Mouse (Mus musculus) ES-E14 (cell line): ENCODE measurements around the gene Snx7. TPM values are rescaled to one million over a fixed set of nuclear protein-coding genes. Genes with fewer than 3 reads are reported as not detected.

Experiments used
- DNase-seq: peaks from one replicate; pipeline ENCODE4 v3.0.0-alpha.2; 2013; ENCODE audit warnings: low read depth, low spot score
- H3K27ac ChIP-seq: 2 replicates; pipeline ENCODE4 v1.5.1; 2012; ENCODE audit warnings: low read depth, mild to moderate bottlenecking, low read length, moderate library complexity, mixed read lengths; ENCODE audit not compliant: poor library complexity, insufficient read depth, severe bottlenecking
- H3K36me3 ChIP-seq: 2 replicates; pipeline ENCODE4 v1.6.1; 2012; ENCODE audit warnings: mild to moderate bottlenecking, low read length, moderate library complexity, mixed read lengths; ENCODE audit not compliant: control insufficient read depth, poor library complexity, insufficient read depth, severe bottlenecking
- H3K4me1 ChIP-seq, 2 experiments: fragments of 150-350 bp in 1 of 2; sonication (generic) in 1 of 2; 2 replicates each; pipeline ENCODE4 v1.6.1; 2012; ENCODE audit warnings: low read length in 2 of 2, mild to moderate bottlenecking in 1 of 2, mixed read lengths in 1 of 2; ENCODE audit not compliant: control insufficient read depth in 2 of 2, insufficient read depth in 2 of 2, poor library complexity in 1 of 2
- H3K4me3 ChIP-seq, 2 experiments: fragments of 150-350 bp in 1 of 2; sonication (generic) in 1 of 2; 2 replicates each; pipeline ENCODE4 v1.5.1; 2012; ENCODE audit warnings: low read length in 2 of 2, low read depth in 1 of 2, mild to moderate bottlenecking in 1 of 2, mixed read lengths in 1 of 2; ENCODE audit not compliant: insufficient read depth in 1 of 2, poor library complexity in 1 of 2, severe bottlenecking in 1 of 2
- H3K9ac ChIP-seq: 2 replicates; pipeline ENCODE4 v1.6.1; 2012; ENCODE audit warnings: low read depth, mild to moderate bottlenecking, low read length, mixed read lengths; ENCODE audit not compliant: poor library complexity, insufficient read depth, severe bottlenecking
- H3K9me3 ChIP-seq: fragments of 150-350 bp; sonication (generic); 2 replicates; pipeline ENCODE4 v1.6.1; 2012; ENCODE audit warnings: low read depth, mild to moderate bottlenecking, low read length; ENCODE audit not compliant: control insufficient read depth, insufficient read depth
- CHD2 ChIP-seq: IDR thresholded peaks from 2 replicates; pipeline ENCODE4 v1.6.1; 2014; ENCODE audit warnings: mild to moderate bottlenecking, low read depth, low read length, inconsistent platforms
- HCFC1 ChIP-seq: IDR thresholded peaks from 2 replicates; pipeline ENCODE4 v1.6.1; 2012; ENCODE audit warnings: low read length, inconsistent platforms, borderline replicate concordance; ENCODE audit not compliant: insufficient read depth
- MAFK ChIP-seq: IDR thresholded peaks from 2 replicates; pipeline ENCODE4 v1.6.1; 2014; ENCODE audit warnings: mild to moderate bottlenecking, low read depth, low read length, inconsistent platforms; ENCODE audit not compliant: insufficient read depth
- ZC3H11A ChIP-seq: IDR thresholded peaks from 2 replicates; pipeline ENCODE4 v1.6.1; 2012; ENCODE audit warnings: low read depth, mild to moderate bottlenecking, inconsistent platforms, low read length, borderline replicate concordance
- ZNF384 ChIP-seq: IDR thresholded peaks from 2 replicates; pipeline ENCODE4 v1.6.1; 2012; ENCODE audit warnings: low read depth, low read length, inconsistent platforms
- in situ Hi-C, 2 experiments: fragments of 600-800 bp; cut with MboI; formaldehyde crosslinking; loops; one replicate each; pipeline ENCODE4 v1.15.1; 2025; ENCODE audit warnings: low sequenced_read_pairs in 2 of 2, inconsistent platforms in 1 of 2; ENCODE audit not compliant: unreplicated experiment in 2 of 2
- total RNA-seq: library from RNA; depleted of rRNA; stranded (reverse); fragments of 300-350 nt; gene quantifications from 2 replicates; pipeline ENCODE4 v1.2.3, GENCODE M21; 2012

Snx7 gene
- total RNA-seq, 1 experiment, result 12.8 TPM

DNA sequence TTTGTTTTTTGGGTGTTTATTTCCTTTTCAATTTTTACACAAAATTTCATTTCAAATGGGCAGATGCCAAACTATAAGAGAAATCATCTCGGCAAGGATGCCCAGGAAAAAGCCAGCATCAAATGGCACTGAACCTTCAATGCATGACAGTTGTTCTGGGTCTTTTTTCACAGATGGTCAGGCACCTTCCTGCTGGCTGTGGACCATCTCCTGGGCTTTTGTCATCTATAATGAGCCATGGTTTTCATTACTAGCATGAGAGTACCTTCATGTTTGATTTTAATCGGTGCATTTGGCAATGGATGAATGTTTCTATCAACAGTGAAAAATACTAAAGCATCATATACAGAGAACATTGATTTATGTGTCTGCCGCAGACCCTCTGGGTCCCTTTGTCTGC, 119.5 kb downstream of the Snx7 start:
- Histone ChIP-seq H3K4me3 (no peak overlapping the region), H3K9me3 (no peaks in the 10 kb centered on the region), H3K36me3 (no peaks in the 10 kb centered on the region), H3K4me1 (no peaks in the 10 kb centered on the region), H3K27ac (no peak overlapping the region), H3K9ac (no peak overlapping the region)
- no peak for TF ChIP-seq MAFK
- no peak for TF ChIP-seq ZC3H11A
- no peak for TF ChIP-seq CHD2
- in situ Hi-C loops, result no loop called here
- no peak for DNase-seq

DNA sequence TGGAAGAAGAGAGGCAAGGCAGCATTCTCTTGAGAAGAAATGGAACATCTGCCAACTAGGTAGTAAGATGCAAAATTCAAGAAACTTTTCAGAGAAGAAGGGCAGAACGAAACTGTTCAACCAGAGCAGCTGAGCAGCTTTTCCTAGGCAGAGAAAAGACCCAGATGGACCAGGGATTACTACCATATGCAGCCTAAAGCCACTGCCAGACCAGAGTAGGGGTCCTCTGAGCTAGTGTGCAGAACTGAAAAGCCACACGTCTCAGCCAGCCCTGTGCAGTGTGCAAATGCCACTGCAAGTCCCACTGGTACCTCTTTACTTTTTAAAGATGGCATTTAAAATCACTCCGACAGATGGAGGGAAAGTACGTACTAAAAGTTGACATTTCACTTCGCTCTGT, 129.0 kb downstream of the Snx7 start:
- TF ChIP-seq CHD2 (no peak), ZNF384 (no peak), MAFK (no peak), HCFC1 (no peak), ZC3H11A (no peak)
- DNase-seq, result no peak
- H3K9ac ChIP-seq, result no peak overlapping the region
- no peak overlapping the region for H3K27ac ChIP-seq
- in situ Hi-C loops, result no loop called here
- H3K36me3 ChIP-seq, result no peaks in the 10 kb centered on the region
- H3K9me3 ChIP-seq, result no peaks in the 10 kb centered on the region
- no peak overlapping the region for H3K4me3 ChIP-seq
- no peaks in the 10 kb centered on the region for H3K4me1 ChIP-seq

DNA sequence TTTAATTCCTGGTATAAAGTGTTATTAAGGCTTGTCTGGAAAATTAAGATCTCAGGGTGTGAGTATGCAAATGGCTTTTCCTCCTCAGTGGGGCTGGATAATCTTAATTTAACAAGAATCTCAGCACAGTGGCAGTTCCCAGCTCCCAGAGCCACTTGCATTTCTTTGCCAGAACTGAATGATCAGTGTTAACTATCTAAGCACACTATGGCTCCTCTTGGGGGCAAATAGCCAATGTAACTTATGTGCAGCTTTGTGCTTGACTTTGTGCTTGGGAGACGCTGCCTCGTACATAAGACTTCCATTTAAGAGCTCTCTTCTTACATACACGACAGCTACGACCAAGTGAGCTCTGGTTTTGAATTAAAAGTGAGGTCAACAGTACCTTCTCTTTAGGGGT, 136.1 kb downstream of the Snx7 start:
- Histone ChIP-seq H3K9ac (no peak overlapping the region), H3K27ac (no peak overlapping the region), H3K9me3 (no peaks in the 10 kb centered on the region), H3K4me1 (no peaks in the 10 kb centered on the region), H3K4me3 (no peak overlapping the region), H3K36me3 (no peaks in the 10 kb centered on the region)
- in situ Hi-C loops, result no loop called here
- DNase-seq, result no peak
- TF ChIP-seq CHD2 (no peak), ZNF384 (no peak)
